Mouse (Mus musculus) T-cell, adult 2 months (primary cell): ENCODE data around the gene Arhgef25.
"Not testable (repeated sequence)": the region's sequence is repeated elsewhere in the genome, so short reads cannot be mapped to it uniquely, and the experiment has no call there.

Experiments used
- DNase-seq: peaks from one replicate; pipeline ENCODE4 v3.0.0; 2022; ENCODE audit warnings: low spot score

Gene Arhgef25

GRCm38 (mm10) chr10:127204589-127204988 lies 14.7 kb upstream of the Arhgef25 start:
- DNase-seq: no peak

GRCm38 (mm10) chr10:127203106-127203505 lies 13.2 kb upstream of the Arhgef25 start:
- DNase-seq: no peak

- no peak for DNase-seq
These were observed 10.4 kb upstream of the Arhgef25 start for GRCm38 (mm10) chr10:127200279-127200678.

GRCm38 (mm10) chr10:127199474-127199873 lies 9.6 kb upstream of the Arhgef25 start:
- no peak for DNase-seq

- no peak for DNase-seq
These were observed 9.2 kb upstream of the Arhgef25 start for GRCm38 (mm10) chr10:127199068-127199467.

GRCm38 (mm10) chr10:127198492-127198891 lies 8.6 kb upstream of the Arhgef25 start:
- no peak for DNase-seq

GRCm38 (mm10) chr10:127197505-127198110 lies 7.7 kb upstream of the Arhgef25 start:
- DNase-seq: no peak

GRCm38 (mm10) chr10:127197104-127197503 lies 7.2 kb upstream of the Arhgef25 start:
- DNase-seq: no peak

- DNase-seq: no peak
These were observed 6.5 kb upstream of the Arhgef25 start for GRCm38 (mm10) chr10:127196392-127196791.

- no peak for DNase-seq
These were observed 5.6 kb upstream of the Arhgef25 start, which contains the start of gene Dtx3 for GRCm38 (mm10) chr10:127195328-127196129. Gene Dtx3 (minus strand): TSS chr10:127195728.

GRCm38 (mm10) chr10:127194428-127195327 lies 4.8 kb upstream of the Arhgef25 start:
- DNase-seq: no peak

GRCm38 (mm10) chr10:127193011-127193410 lies 3.1 kb upstream of the Arhgef25 start:
- no peak for DNase-seq

- DNase-seq: not testable (repeated sequence)
These were observed 2.1 kb upstream of the Arhgef25 start for GRCm38 (mm10) chr10:127192057-127192328.

GRCm38 (mm10) chr10:127191191-127192056 lies 1.5 kb upstream of the Arhgef25 start:
- no peak for DNase-seq

- no peak for DNase-seq
These were observed 711 bp upstream of the Arhgef25 start for GRCm38 (mm10) chr10:127190398-127191190.

GRCm38 (mm10) chr10:127189116-127189650 lies 700 bp downstream of the Arhgef25 start:
- no peak for DNase-seq

GRCm38 (mm10) chr10:127188465-127189115 lies 1.3 kb downstream of the Arhgef25 start:
- DNase-seq: no peak

- DNase-seq: no peak
These were observed 1.8 kb downstream of the Arhgef25 start for GRCm38 (mm10) chr10:127188079-127188453.

- no peak for DNase-seq
These were observed 2.4 kb downstream of the Arhgef25 start for GRCm38 (mm10) chr10:127187371-127188078.
